Mouse (Mus musculus): ENCODE measurements around the gene Cdk9.

DNA sequence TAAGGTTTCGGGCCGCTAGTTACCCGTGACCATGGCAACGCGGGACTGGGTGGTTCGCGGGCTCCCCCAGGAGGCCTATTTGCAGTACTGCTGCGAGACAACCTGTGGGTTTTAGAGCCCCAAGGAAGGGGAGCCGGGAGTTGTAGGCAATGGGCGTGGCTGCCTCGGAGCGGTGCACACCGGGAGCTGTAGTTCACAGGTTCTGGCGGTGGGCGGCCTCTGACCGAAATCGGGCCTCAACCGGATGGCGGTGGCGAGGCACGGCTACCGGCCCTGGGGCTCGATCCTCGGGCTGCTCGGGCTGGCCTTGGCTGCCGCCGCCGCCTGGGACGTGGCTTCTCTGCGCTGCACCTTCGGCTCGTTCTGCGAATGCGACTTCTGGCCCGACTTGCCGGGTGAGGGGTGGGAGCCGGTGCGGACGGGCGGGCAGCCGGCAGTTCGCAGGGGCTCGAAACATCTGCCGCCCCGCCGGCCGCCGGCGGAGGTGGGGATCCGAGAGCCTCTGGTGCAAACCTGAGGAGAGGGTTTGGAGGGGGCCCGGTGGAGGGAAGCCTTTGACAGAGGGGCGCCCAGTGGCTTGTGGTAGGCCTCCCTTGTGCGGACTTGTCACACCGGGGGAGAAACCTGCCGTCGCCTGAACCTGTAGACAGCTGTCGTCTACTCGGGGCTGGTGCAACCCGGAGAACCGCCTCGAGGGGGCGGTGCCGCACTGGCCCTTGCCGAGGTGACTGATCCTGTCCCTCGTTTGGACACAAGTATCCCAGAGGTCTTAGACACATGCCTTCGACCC, 44.4 kb upstream of the Cdk9 start, which contains the start of gene Tor2a:
- peak; percentile 63 for TF ChIP-seq CTCF (IDR thresholded peaks at IDR 0.05; ENCODE audit: low read depth, low read length)
- TF ChIP-seq POLR2A (IDR thresholded peaks at IDR 0.05; ENCODE audit: borderline replicate concordance, low read depth, low read length), result no peak
